Mouse (Mus musculus): ENCODE results near the gene Pkd1l3. TPM values are rescaled to one million over a fixed set of nuclear protein-coding genes. Genes with fewer than 3 reads are reported as not detected.

The Pkd1l3 gene
- polyA plus RNA-seq, 1 experiment from 2014 or later = 3.4 TPM

DNA sequence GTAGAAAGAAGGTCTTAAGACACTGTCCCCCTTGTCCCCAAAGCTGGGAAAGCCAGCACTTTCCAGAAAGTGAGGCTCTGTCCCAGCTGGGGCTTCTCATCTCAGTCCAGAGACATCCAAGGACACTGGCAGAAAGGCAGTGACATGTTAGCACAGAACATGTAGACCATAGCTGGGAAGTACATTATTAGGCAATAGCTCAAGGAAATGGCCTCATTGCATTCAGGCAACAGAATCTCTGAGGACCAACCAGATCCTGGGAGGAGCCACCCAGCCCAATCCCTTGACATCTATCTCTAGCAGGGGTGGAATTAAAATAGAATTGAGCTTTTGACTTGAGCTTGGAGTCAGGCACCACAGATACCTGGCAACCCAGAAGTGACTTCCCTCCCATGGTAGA is 28.7 kb upstream of the Pkd1l3 start:
- DNase-seq (ENCODE audit: low spot score) (no peak), ATAC-seq (replicated peaks; ENCODE audit: low FRiP score) (no peak)
- H3K27ac ChIP-seq (ENCODE audit: low read depth, low read length) = no peak overlapping the region
- H3K4me3 ChIP-seq (ENCODE audit: low read depth, low read length) = no peak overlapping the region
- H3K27me3 ChIP-seq (replicated peaks; ENCODE audit: control insufficient read depth, insufficient read depth, low read length) = no peaks in the 10 kb centered on the region
- H3K36me3 ChIP-seq (ENCODE audit: control insufficient read depth, insufficient read depth, low read length) = no peaks in the 10 kb centered on the region
- H3K9ac ChIP-seq (ENCODE audit: low read depth, low read length) = no peak overlapping the region
- H3K9me3 ChIP-seq (ENCODE audit: control insufficient read depth, low read length) = no peaks in the 10 kb centered on the region
- no peak overlapping the region for H3K4me2 ChIP-seq
- H3K4me1 ChIP-seq (replicated peaks; ENCODE audit: control insufficient read depth, insufficient read depth, low read length) = no peaks in the 10 kb centered on the region

DNA sequence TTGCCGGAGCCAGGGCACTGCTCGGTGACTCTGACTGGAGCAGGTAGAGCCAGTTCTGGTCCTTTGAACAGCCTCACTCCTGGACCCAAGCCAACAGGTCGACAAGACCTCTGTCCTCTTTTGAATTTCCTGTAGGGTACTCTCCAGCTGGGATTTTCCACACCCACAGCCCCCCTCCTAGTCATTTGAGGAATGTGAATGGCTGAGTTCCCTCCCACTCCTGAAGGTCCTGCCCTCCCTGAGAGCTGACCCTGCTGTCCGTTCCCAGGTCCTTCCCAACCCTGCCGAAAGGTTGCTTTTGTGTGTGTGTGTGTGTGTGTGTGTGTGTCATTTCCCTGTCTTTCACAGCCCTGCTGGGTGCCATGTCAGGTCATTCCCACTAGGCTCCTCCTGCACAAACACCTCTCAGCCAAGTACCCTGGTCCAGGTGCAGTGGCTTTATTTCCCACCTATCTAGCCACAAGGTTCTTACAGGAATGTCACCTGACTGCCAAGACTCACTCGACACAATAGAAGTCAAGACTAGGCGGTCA is 27.3 kb upstream of the Pkd1l3 start:
- Histone ChIP-seq H3K36me3 (ENCODE audit: control insufficient read depth, insufficient read depth, low read length) (peaks cover 2% of the 10 kb centered on the region; the same call in 1 of the 2 replicates), H3K4me2 (no peak overlapping the region), H3K27me3 (replicated peaks; ENCODE audit: control insufficient read depth, insufficient read depth, low read length) (no peaks in the 10 kb centered on the region), H3K4me1 (replicated peaks; ENCODE audit: control insufficient read depth, insufficient read depth, low read length) (no peaks in the 10 kb centered on the region), H3K4me3 (ENCODE audit: low read depth, low read length) (no peak overlapping the region), H3K27ac (ENCODE audit: low read depth, low read length) (no peak overlapping the region), H3K9ac (ENCODE audit: low read depth, low read length) (no peak overlapping the region), H3K9me3 (ENCODE audit: control insufficient read depth, low read length) (no peaks in the 10 kb centered on the region)
- ATAC-seq (replicated peaks; ENCODE audit: low FRiP score) = no peak
- no peak for DNase-seq (ENCODE audit: low spot score)
- 55% methylated on average over 7 of the region's 7 CpGs for WGBS

DNA sequence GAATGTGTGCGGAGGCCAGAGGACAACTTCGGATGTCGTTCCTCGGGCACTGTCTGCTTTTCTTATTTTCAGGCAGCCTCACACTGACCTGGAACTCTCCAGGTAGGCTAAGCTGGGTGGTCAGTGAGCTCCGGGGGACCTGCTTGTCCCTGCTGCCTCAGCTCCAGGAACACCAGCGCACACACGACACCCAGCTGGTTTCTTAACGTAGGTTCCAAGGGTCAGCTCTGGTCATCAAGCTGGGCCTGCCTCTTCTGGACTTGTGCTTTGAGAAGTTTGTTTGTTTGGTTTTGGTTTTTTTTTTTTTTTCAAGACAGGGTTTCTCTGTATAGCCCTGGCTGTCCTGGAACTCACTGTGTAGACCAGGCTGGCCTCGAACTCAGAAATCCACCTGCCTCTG is 23.4 kb upstream of the Pkd1l3 start:
- ATAC-seq (replicated peaks; ENCODE audit: low FRiP score) (no peak), DNase-seq (ENCODE audit: low spot score) (no peak)
- no peak overlapping the region for H3K4me2 ChIP-seq
- no peak overlapping the region for H3K27ac ChIP-seq (ENCODE audit: low read depth, low read length)
- peaks cover 17% of the 10 kb centered on the region for H3K36me3 ChIP-seq (ENCODE audit: control insufficient read depth, insufficient read depth, low read length)
- no peaks in the 10 kb centered on the region for H3K9me3 ChIP-seq (ENCODE audit: control insufficient read depth, low read length)
- H3K4me3 ChIP-seq (ENCODE audit: low read depth, low read length) = no peak overlapping the region
- no peak overlapping the region for H3K9ac ChIP-seq (ENCODE audit: low read depth, low read length)
- no peaks in the 10 kb centered on the region for H3K27me3 ChIP-seq (replicated peaks; ENCODE audit: control insufficient read depth, insufficient read depth, low read length)
- WGBS = 84% methylated on average over 9 of the region's 9 CpGs
- no peaks in the 10 kb centered on the region for H3K4me1 ChIP-seq (replicated peaks; ENCODE audit: control insufficient read depth, insufficient read depth, low read length)

DNA sequence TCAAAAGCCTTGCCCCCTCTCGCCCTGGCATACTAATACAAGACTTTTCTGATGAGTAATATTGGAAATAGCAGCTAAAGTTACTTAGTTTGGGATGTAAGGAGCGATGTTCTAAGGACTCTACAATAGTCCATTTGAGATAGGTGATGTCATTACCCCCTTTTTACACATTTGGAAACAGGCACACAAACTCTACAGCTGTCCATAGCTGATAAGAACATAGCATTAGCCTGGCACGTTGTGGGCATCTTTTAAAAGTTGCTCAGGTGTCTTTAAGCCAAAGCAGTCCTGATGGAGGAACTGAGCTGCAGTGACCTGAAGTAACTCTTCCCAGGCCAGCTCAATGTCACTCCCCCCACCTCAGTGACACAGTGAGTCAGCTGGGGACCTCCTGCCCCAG is 22.9 kb upstream of the Pkd1l3 start:
- Histone ChIP-seq H3K36me3 (ENCODE audit: control insufficient read depth, insufficient read depth, low read length) (peaks cover 17% of the 10 kb centered on the region), H3K27me3 (replicated peaks; ENCODE audit: control insufficient read depth, insufficient read depth, low read length) (no peaks in the 10 kb centered on the region), H3K4me3 (ENCODE audit: low read depth, low read length) (no peak overlapping the region), H3K9me3 (ENCODE audit: control insufficient read depth, low read length) (no peaks in the 10 kb centered on the region), H3K27ac (ENCODE audit: low read depth, low read length) (no peak overlapping the region), H3K4me2 (no peak overlapping the region), H3K9ac (ENCODE audit: low read depth, low read length) (no peak overlapping the region), H3K4me1 (replicated peaks; ENCODE audit: control insufficient read depth, insufficient read depth, low read length) (no peaks in the 10 kb centered on the region)
- ATAC-seq (replicated peaks; ENCODE audit: low FRiP score) (no peak), DNase-seq (ENCODE audit: low spot score) (no peak)
- WGBS = 78% methylated on average over 3 of the region's 3 CpGs

DNA sequence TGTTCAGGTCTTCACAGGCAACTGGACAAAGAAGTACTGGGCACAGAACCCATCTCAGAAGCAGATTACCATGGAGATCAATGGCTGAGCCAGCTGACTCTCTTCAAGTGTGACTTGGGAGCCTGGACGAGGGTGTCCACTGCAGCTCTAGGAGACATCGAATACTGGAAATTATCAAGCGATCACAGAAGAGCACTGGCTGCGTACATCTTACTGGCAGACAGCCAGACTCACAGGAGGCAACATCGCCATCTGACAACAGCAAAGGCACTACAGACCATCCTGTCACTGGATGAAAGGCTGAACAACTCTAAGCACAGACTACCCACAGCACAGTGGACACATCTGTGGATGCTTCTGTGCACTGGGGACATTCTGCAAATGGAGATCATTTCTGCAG is 22.2 kb upstream of the Pkd1l3 start:
- no peak overlapping the region for H3K4me2 ChIP-seq
- peaks cover 17% of the 10 kb centered on the region for H3K36me3 ChIP-seq (ENCODE audit: control insufficient read depth, insufficient read depth, low read length)
- H3K9ac ChIP-seq (ENCODE audit: low read depth, low read length) = no peak overlapping the region
- DNase-seq (ENCODE audit: low spot score) (no peak), ATAC-seq (replicated peaks; ENCODE audit: low FRiP score) (no peak)
- WGBS = 88% methylated on average over 5 of the region's 5 CpGs
- no peak overlapping the region for H3K4me3 ChIP-seq (ENCODE audit: low read depth, low read length)
- H3K27me3 ChIP-seq (replicated peaks; ENCODE audit: control insufficient read depth, insufficient read depth, low read length) = no peaks in the 10 kb centered on the region
- H3K9me3 ChIP-seq (ENCODE audit: control insufficient read depth, low read length) = no peaks in the 10 kb centered on the region
- H3K4me1 ChIP-seq (replicated peaks; ENCODE audit: control insufficient read depth, insufficient read depth, low read length) = no peaks in the 10 kb centered on the region
- H3K27ac ChIP-seq (ENCODE audit: low read depth, low read length) = no peak overlapping the region

DNA sequence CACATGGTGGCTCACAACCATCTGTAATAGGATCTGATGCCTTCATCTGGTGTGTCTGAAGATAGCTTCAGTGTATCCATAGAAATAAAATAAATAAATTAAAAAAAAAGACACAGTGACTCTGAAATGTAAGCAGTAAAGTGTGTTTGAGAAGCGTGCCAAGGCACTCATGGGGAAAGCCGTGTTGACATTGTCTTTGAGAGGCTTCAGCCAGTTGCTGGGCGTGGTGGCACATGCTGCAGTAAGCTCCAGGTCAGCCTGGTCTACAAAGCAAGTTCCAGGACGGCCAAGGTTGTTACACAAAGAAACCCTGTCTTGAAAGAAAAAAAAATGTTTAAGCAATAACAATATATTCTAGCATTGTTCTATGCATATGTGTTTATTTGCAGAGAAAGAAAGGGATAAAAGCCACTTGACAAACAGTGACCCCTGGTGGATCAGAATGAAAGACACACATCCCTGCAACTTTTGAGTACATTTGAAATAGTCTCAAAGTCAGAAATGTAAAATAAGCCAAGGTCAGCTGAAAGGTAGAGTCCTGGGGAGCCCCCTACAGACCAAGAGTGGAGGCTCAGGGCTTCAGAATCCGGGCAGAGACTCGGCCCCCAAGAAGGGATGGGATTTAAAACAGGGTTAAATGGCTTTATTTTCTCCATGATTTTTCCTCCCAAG is 21.1 kb upstream of the Pkd1l3 start:
- WGBS = 80% methylated on average over 6 of the region's 6 CpGs
- H3K27ac ChIP-seq (ENCODE audit: low read depth, low read length) = no peak overlapping the region
- no peaks in the 10 kb centered on the region for H3K27me3 ChIP-seq (replicated peaks; ENCODE audit: control insufficient read depth, insufficient read depth, low read length)
- no peak overlapping the region for H3K4me2 ChIP-seq
- no peaks in the 10 kb centered on the region for H3K9me3 ChIP-seq (ENCODE audit: control insufficient read depth, low read length)
- ATAC-seq (replicated peaks; ENCODE audit: low FRiP score) (no peak), DNase-seq (ENCODE audit: low spot score) (no peak)
- no peak overlapping the region for H3K4me3 ChIP-seq (ENCODE audit: low read depth, low read length)
- peaks cover 17% of the 10 kb centered on the region for H3K36me3 ChIP-seq (ENCODE audit: control insufficient read depth, insufficient read depth, low read length)
- H3K4me1 ChIP-seq (replicated peaks; ENCODE audit: control insufficient read depth, insufficient read depth, low read length) = no peaks in the 10 kb centered on the region
- no peak overlapping the region for H3K9ac ChIP-seq (ENCODE audit: low read depth, low read length)

- Histone ChIP-seq H3K36me3 (ENCODE audit: control insufficient read depth, insufficient read depth, low read length) (peaks cover 23% of the 10 kb centered on the region), H3K4me3 (ENCODE audit: low read depth, low read length) (no peak overlapping the region), H3K4me1 (replicated peaks; ENCODE audit: control insufficient read depth, insufficient read depth, low read length) (no peaks in the 10 kb centered on the region), H3K27me3 (replicated peaks; ENCODE audit: control insufficient read depth, insufficient read depth, low read length) (no peaks in the 10 kb centered on the region), H3K9me3 (ENCODE audit: control insufficient read depth, low read length) (no peaks in the 10 kb centered on the region), H3K27ac (ENCODE audit: low read depth, low read length) (no peak overlapping the region), H3K4me2 (no peak overlapping the region), H3K9ac (ENCODE audit: low read depth, low read length) (no peak overlapping the region)
- ATAC-seq (replicated peaks; ENCODE audit: low FRiP score) = no peak; the same call in 1 of the 2 replicates
- WGBS = 46% methylated on average over 8 of the region's 8 CpGs
- peak; percentile 56 for DNase-seq (ENCODE audit: low spot score)
These were observed 18.5 kb upstream of the Pkd1l3 start for GRCm38 (mm10) chr8:109595854-109596253.

- Histone ChIP-seq H3K4me1 (replicated peaks; ENCODE audit: control insufficient read depth, insufficient read depth, low read length) (peaks cover 11% of the 10 kb centered on the region), H3K27ac (ENCODE audit: low read depth, low read length) (no peak overlapping the region), H3K4me3 (ENCODE audit: low read depth, low read length) (peak overlapping the region; percentile 74), H3K9me3 (ENCODE audit: control insufficient read depth, low read length) (no peaks in the 10 kb centered on the region), H3K4me2 (peak overlapping the region; percentile 84; the same call in 1 of the 2 replicates), H3K9ac (ENCODE audit: low read depth, low read length) (no peak overlapping the region), H3K27me3 (replicated peaks; ENCODE audit: control insufficient read depth, insufficient read depth, low read length) (no peaks in the 10 kb centered on the region), H3K36me3 (ENCODE audit: control insufficient read depth, insufficient read depth, low read length) (peaks cover 10% of the 10 kb centered on the region; the same call in 1 of the 2 replicates)
- no peak for ATAC-seq (replicated peaks; ENCODE audit: low FRiP score)
- 69% methylated on average over 2 of the region's 2 CpGs for WGBS
- DNase-seq (ENCODE audit: low spot score) = no peak
These were observed 7.6 kb upstream of the Pkd1l3 start for GRCm38 (mm10) chr8:109606725-109607124.

DNA sequence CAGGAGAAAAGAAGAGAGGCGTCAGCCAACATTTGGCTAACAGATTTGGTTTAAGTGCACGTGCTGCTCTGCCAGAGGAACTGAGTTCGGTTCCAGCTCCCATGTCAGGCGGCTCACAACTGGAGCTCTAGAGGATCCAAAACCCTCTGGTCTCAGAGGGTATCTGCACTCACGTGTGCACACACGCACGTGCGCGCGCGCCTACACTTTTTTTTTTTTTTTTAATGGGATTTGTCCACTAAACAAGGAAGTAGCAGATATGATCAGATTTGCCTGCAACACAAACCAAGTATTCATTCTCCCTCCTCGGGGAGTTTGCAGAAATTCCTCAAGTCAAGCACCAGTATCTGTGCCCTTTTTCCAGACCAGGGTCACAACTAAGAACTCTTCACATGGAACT is 6.7 kb upstream of the Pkd1l3 start:
- no peaks in the 10 kb centered on the region for H3K27me3 ChIP-seq (replicated peaks; ENCODE audit: control insufficient read depth, insufficient read depth, low read length)
- H3K36me3 ChIP-seq (ENCODE audit: control insufficient read depth, insufficient read depth, low read length) = peaks cover 10% of the 10 kb centered on the region; the same call in 1 of the 2 replicates
- ATAC-seq (replicated peaks; ENCODE audit: low FRiP score) (no peak), DNase-seq (ENCODE audit: low spot score) (peak; percentile 55)
- 9% methylated on average over 12 of the region's 12 CpGs for whole genome bisulfite sequencing
- H3K9ac ChIP-seq (ENCODE audit: low read depth, low read length) = peak overlapping the region; percentile 80
- no peaks in the 10 kb centered on the region for H3K9me3 ChIP-seq (ENCODE audit: control insufficient read depth, low read length)
- H3K27ac ChIP-seq (ENCODE audit: low read depth, low read length) = peak overlapping the region; percentile 98; the same call in 1 of the 2 replicates
- peaks cover 11% of the 10 kb centered on the region for H3K4me1 ChIP-seq (replicated peaks; ENCODE audit: control insufficient read depth, insufficient read depth, low read length)
- H3K4me3 ChIP-seq (ENCODE audit: low read depth, low read length) = peak overlapping the region; percentile 74
- peak overlapping the region; percentile 84 for H3K4me2 ChIP-seq
